Mouse (Mus musculus): ENCODE measurements around the gene Ago3.

DNA sequence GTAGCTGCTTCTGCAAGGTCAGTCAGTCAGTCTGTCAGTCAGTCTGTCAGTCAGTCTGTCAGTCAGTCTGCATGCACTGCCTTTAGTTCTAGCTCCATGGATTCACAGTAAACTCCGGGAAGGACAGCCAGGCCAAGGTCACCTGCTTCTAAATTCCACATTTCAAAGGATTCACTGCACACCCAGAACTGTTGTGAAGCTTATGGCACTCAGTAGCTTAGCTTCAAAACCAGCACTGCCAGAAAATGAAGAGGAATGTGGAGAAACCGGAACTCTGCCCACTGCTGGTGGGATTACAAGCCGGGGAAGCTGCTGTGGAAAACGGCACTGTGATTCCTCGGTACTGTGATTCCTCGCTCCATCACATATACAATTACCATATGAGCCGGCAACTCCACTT is 26.1 kb upstream of the Ago3 start:
- TF ChIP-seq MAFK (IDR thresholded peaks at IDR 0.05; ENCODE audit: insufficient read depth, low read depth, low read length) (no peak), CHD2 (IDR thresholded peaks at IDR 0.05; ENCODE audit: low read depth, low read length) (no peak)
